Mouse (Mus musculus): Measurements from ENCODE around the gene Acsm2.

- no peak for TF ChIP-seq CHD2 (IDR thresholded peaks at IDR 0.05; ENCODE audit: low read depth, low read length)
- TF ChIP-seq ZNF384 (IDR thresholded peaks at IDR 0.05; ENCODE audit: low read depth, low read length), result no peak
Measured at GRCm38 (mm10) chr7:119617593-119617992, 63.5 kb downstream of the Acsm2 start.
